Mouse (Mus musculus): ENCODE data around the gene Shoc2. TPM values are rescaled to one million over a fixed set of nuclear protein-coding genes. Genes with fewer than 3 reads are reported as not detected.

Shoc2 gene
- total RNA-seq, 2 experiments from 2014 or later = 48.4 to 53.3 TPM

DNA sequence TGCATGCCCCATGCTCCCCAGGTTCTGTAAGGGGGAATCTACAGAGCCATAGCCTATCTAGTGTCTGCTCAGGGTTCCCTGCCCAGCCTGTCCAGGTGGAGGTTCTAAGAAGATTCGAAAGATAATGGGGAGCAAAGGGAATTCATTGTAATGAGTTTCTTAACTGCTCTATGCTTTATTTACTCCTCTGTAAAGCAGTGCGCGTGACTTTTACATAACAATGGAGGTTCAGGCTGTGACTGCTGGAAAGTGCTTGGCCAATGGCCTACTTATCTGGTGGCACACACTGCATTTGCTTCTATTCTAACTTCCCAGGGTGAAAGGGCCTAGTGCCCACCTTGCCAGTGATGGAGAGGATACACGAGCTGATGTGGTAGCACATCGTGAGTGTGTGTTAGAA, 111.7 kb downstream of the Shoc2 start:
- DNase-seq (ENCODE audit: low spot score in 2 of 2) = no peak
- intact Hi-C loops (cut with DNase I) = no loop called here

DNA sequence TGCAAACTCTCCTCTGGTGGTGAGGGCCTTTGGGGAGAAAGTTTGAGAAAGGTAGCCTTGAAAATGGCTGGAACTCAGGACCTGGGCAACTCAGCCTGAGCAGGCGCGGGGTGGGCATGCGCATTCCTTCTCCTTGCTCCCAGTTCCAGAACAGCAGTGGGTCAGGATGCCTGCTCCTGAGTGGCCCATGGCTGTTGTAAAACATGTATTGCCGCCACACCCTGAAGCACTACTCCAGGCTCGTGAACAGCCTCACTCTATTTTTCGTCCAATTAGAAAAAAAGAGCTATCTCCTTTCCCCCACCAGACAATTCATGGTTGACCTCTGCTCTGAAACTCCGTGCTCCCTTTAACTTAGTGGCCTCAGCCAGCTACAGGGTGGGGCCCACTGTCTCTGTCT, 124.3 kb downstream of the Shoc2 start:
- intact Hi-C loops (cut with DNase I) = no loop called here

DNA sequence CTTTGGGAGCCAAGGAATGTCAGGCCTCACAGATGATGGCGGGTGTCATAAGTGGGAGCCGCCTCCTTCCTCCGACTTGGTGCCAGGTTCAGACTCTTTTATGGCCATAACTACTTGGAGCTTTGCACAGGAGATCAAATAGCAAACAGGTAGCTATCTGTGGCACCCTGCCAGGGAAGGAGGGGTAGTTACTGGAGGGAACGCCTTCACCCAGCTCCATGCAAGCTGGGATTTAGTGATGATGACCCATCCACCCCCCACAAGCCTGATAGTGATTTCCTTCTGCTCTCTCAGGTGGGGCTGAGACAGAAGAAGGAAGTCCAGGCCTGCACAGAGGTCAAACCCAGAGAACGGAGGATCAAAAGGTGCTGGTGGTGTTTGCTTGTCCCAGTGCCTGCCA, 126.4 kb downstream of the Shoc2 start:
- DNase-seq (ENCODE audit: low spot score in 2 of 2) = no peak
- intact Hi-C loops (cut with DNase I) = no loop called here

More for the DNA sequence above, 124.3 kb downstream of the Shoc2 start:
- no peak for DNase-seq (ENCODE audit: low spot score in 2 of 2)

DNA sequence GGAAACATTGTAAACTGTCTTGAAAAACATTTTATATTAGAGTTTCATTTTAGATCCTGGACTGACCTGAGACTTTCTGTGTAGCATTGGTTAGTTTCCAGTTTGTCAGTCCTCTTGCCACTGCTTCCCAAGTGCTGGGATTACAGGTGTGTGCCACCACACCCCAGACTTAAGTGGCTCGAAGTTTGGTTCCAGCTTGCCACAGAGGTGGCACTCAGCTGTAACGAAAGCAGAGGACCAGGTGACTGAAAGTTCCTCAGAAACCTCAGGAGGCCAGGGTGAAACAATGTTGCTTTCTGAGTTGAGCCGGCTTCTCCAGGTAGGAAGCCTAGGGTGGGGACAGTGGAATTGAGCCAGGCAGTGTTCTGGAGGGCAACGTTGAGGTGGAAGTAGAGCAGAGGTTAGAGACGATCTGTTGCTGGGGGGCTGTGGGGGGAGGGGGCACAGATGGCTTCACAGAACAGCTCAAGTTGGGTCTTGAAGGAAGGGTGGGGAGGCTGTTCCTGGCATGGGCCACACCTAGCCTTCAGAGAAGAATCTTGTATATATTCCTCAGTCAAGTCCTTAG, 128.2 kb downstream of the Shoc2 start:
- DNase-seq (ENCODE audit: low spot score in 2 of 2) = no peak
- intact Hi-C loops (cut with DNase I) = no loop called here

DNA sequence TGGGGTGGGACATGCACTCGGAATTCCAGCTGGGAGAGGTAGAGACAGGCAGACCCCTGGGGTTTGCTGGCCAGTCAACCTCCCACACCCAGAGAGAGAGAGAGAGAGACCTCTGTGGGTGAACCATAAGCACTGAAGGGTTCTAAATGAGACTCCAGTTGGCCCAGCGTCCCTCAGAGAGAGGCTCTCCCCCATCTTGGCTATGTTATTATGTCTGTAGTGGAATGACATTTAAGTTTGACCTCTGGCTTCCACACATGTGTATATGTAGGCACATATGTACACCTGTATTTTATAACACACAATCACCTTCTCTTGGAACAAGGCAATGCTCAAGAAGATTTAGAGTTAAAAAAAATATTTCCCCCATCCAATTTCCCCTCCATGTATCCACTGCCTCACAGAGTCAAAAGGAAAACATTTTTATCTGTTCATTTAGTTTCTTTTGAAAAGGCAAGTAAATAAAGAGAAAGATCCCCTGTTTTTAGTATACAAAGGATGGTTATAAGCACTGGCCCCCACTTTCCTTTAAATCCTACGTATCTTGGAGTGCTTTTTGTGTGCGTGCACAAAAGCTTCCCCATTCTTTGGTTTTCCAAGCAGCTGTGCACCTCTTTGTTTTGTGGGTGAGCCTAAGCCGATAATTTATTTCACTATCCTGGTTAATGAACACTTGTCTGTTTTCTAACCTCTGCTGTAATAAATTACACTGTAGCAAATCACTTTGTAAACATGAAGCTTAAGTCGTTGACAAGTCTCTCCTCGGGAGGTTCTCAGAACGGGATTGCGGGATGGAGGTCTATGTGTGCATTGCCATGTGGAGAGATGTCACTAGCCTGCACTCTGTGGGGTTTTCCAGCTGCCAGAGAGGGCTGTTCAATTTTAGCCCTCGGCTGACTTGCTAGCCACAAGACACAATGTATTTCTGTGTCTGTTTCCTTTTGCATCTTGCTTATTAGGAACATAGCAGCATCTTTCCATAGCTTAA, 132.6 kb downstream of the Shoc2 start:
- intact Hi-C loops (cut with DNase I) = no loop called here
- DNase-seq (ENCODE audit: low spot score in 2 of 2) = no peak

- intact Hi-C loops (cut with DNase I) = no loop called here
- no peak for DNase-seq (ENCODE audit: low spot score in 2 of 2)
These were observed 137.2 kb downstream of the Shoc2 start for GRCm38 (mm10) chr19:54081303-54081702.

- no peak for DNase-seq (ENCODE audit: low spot score in 2 of 2)
- intact Hi-C loops (cut with DNase I) = no loop called here
These were observed 137.6 kb downstream of the Shoc2 start for GRCm38 (mm10) chr19:54081716-54082165.

Other genes with a start within 250 kb of the Shoc2 start
- 100 to 1,000 TPM in 1 of 2 experiments, 10 to 100 TPM in 1; 98.6 to 113 TPM for gene Pdcd4, start 52.1 kb upstream of the Shoc2 start, total RNA-seq (2021)
- 10 to 100 TPM; 53.4 to 54.9 TPM for gene Bbip1, start 321 bp downstream of the Shoc2 start, total RNA-seq (2021)
- 10 to 100 TPM; 20.0 to 23.3 TPM for gene Adra2a, start 99.8 kb downstream of the Shoc2 start, total RNA-seq (2021)

Measured in left cerebral cortex, postnatal 36 days (tissue).